Mouse (Mus musculus): Measurements from ENCODE around the gene Lsm3.

Lsm3 gene

GRCm38 (mm10) chr6:91551671-91552070 lies 35.9 kb downstream of the Lsm3 start:
- DNase-seq (ENCODE audit: extremely low spot score, low spot score), result no peak

GRCm38 (mm10) chr6:91552693-91553092 lies 37.0 kb downstream of the Lsm3 start:
- no peak for DNase-seq (ENCODE audit: extremely low spot score, low spot score)

- DNase-seq (ENCODE audit: extremely low spot score, low spot score), result no peak
These were observed 42.8 kb downstream of the Lsm3 start for GRCm38 (mm10) chr6:91558565-91558964.

- no peak for DNase-seq (ENCODE audit: extremely low spot score, low spot score)
These were observed 43.6 kb downstream of the Lsm3 start for GRCm38 (mm10) chr6:91559371-91559770.

GRCm38 (mm10) chr6:91560186-91560585 lies 44.5 kb downstream of the Lsm3 start:
- DNase-seq (ENCODE audit: extremely low spot score, low spot score), result no peak

- no peak for DNase-seq (ENCODE audit: extremely low spot score, low spot score)
These were observed 47.3 kb downstream of the Lsm3 start for GRCm38 (mm10) chr6:91563031-91563430.

GRCm38 (mm10) chr6:91566407-91566806 lies 50.7 kb downstream of the Lsm3 start:
- no peak for DNase-seq (ENCODE audit: extremely low spot score, low spot score)

All from neural tube, embryonic 10.5 days (tissue).